Mouse (Mus musculus): Measurements from ENCODE around the gene Spata13.

- no peak for TF ChIP-seq POLR2A (IDR thresholded peaks at IDR 0.05; ENCODE audit: insufficient read length, low read depth)
- TF ChIP-seq USF1 (IDR thresholded peaks at IDR 0.05; ENCODE audit: low read depth): no peak
Measured at GRCm38 (mm10) chr14:60647885-60648284, 14.1 kb downstream of the Spata13 start.
